Mouse (Mus musculus): ENCODE results near the gene Tmem107.
"Not testable (repeated sequence)": the region's sequence is repeated elsewhere in the genome, so short reads cannot be mapped to it uniquely, and the experiment has no call there.

GRCm38 (mm10) chr11:69093856-69094255 is 23.2 kb downstream of the Tmem107 start:
- TF ChIP-seq POLR2A (IDR thresholded peaks at IDR 0.05; ENCODE audit: borderline replicate concordance, low read depth, low read length); CTCF (IDR thresholded peaks at IDR 0.05; ENCODE audit: low read depth, low read length): not testable (repeated sequence)
